26 mouse cellular contexts compared by ENCODE assay signal in the genomic region with DNA sequence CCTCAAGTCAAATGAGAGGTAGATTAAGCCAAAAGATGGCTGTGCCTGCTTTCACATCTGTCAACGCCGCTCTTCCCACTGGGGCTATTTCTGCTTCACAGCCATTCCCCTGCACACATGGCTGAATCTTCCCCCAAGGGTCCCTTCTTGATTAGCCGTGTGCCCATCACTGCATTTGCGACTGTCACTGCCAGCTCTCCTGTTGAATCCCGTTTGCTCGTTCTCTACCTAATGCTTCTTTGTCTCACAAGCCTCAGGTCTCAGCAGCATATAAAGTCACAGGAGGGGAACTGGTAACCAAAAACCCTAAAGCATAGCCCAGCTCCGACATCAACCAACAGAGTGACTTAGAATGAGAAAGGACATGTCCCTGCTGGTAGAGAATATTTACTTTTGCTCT. TPM values are rescaled to one million over a fixed set of nuclear protein-coding genes. Genes with fewer than 3 reads are reported as not detected.
DNase-seq lines count a peak whose midpoint lies in the region; ATAC-seq lines count a peak whose summit lies in the region.
"Had no signal": no experiment of that assay in that cellular context is flagged by ENCODE, and none has a peak within 500 bp of the region (broad histone marks: within the 10 kb centered on the region; RNA-seq: fewer than 3 reads in every experiment).

No protein-coding gene starts in this region.

- H3K4me2 ChIP-seq in embryonic facial prominence, embryonic 14.5 days (ENCODE audit: low read depth, low read length), result no peak overlapping the region
- no peak overlapping the region for H3K4me2 ChIP-seq in neural tube, embryonic 13.5 days
- H3K4me2 ChIP-seq: embryonic facial prominence, embryonic 15.5 days; heart, embryonic 12.5 days; intestine, embryonic 15.5 days had no signal

- WGBS in embryonic facial prominence, embryonic 14.5 days, result 52% methylated on average over 7 of the region's 7 CpGs
- 67% methylated on average over 7 of the region's 7 CpGs for WGBS in embryonic facial prominence, embryonic 10.5 days
- WGBS in neural tube, embryonic 13.5 days, result 42% methylated on average over 7 of the region's 7 CpGs

- no peaks in the 10 kb centered on the region for H3K4me1 ChIP-seq in embryonic facial prominence, embryonic 14.5 days (ENCODE audit: control insufficient read depth, insufficient read depth, low read length)
- no peaks in the 10 kb centered on the region for H3K4me1 ChIP-seq in embryonic facial prominence, embryonic 10.5 days
- peaks cover 10% of the 10 kb centered on the region for H3K4me1 ChIP-seq in neural tube, embryonic 13.5 days (replicated peaks)
- H3K4me1 ChIP-seq: embryonic facial prominence, embryonic 15.5 days; forebrain, embryonic 10.5 days; heart, embryonic 12.5 days; intestine, embryonic 15.5 days had no signal

- intact Hi-C loops in left cerebral cortex, postnatal 4 days (cut with DNase I), result no loop called here
- intact Hi-C loops in left cerebral cortex, postnatal 36 days (cut with DNase I), result no loop called here

- H3K4me3 ChIP-seq in embryonic facial prominence, embryonic 14.5 days (ENCODE audit: low read depth, low read length), result no peak overlapping the region
- no peak overlapping the region for H3K4me3 ChIP-seq in embryonic facial prominence, embryonic 10.5 days
- no peak overlapping the region for H3K4me3 ChIP-seq in neural tube, embryonic 13.5 days
- H3K4me3 ChIP-seq: embryonic facial prominence, embryonic 15.5 days; erythroblast, embryonic 14.5 days; forebrain, embryonic 10.5 days; gastrocnemius, adult 2 months; heart, embryonic 12.5 days; intestine, embryonic 15.5 days had no signal

- no peak for ATAC-seq in embryonic facial prominence, embryonic 14.5 days (ENCODE audit: low read depth)
- ATAC-seq in neural tube, embryonic 13.5 days (ENCODE audit: low read depth), result peak; percentile 61; the same call in 1 of the 2 replicates
- ATAC-seq: forebrain, embryonic 14.5 days; intestine, embryonic 15.5 days had no signal

- H3K9ac ChIP-seq in embryonic facial prominence, embryonic 14.5 days (ENCODE audit: low read depth, low read length), result no peak overlapping the region
- no peak overlapping the region for H3K9ac ChIP-seq in neural tube, embryonic 13.5 days
- H3K9ac ChIP-seq: embryonic facial prominence, embryonic 15.5 days; heart, embryonic 12.5 days; intestine, embryonic 15.5 days had no signal

- no peaks in the 10 kb centered on the region for H3K36me3 ChIP-seq in embryonic facial prominence, embryonic 14.5 days (ENCODE audit: control insufficient read depth, insufficient read depth, low read length)
- no peaks in the 10 kb centered on the region for H3K36me3 ChIP-seq in embryonic facial prominence, embryonic 10.5 days (replicated peaks)
- H3K36me3 ChIP-seq in neural tube, embryonic 13.5 days, result no peaks in the 10 kb centered on the region
- H3K36me3 ChIP-seq: embryonic facial prominence, embryonic 15.5 days; forebrain, embryonic 10.5 days; heart, embryonic 12.5 days; intestine, embryonic 15.5 days had no signal

- DNase-seq in embryonic facial prominence, embryonic 14.5 days (ENCODE audit: low spot score), result peak; percentile 21
- no peak for DNase-seq in embryonic facial prominence, embryonic 10.5 days (ENCODE audit: low spot score)
- DNase-seq in left cerebral cortex, postnatal 4 days, result peak; percentile 7
- DNase-seq in left cerebral cortex, postnatal 36 days (ENCODE audit: low spot score in 2 of 2), result no peak
- no peak for DNase-seq in neural tube, embryonic 10.5 days (ENCODE audit: extremely low spot score, low spot score)
- peak; percentile 11 for DNase-seq in retina, postnatal 7 days (ENCODE audit: low read depth, low spot score)
- no peak for DNase-seq in ovary, postnatal 36 days (ENCODE audit: low spot score)
- DNase-seq: adrenal gland, postnatal 10 days; cerebellum, adult 11-12 months; cerebellum, adult 9-10 months; cerebellum, postnatal 36 days; gastrocnemius, adult 2 months; gastrocnemius, postnatal 25 days had no signal

- no peak overlapping the region for H3K27ac ChIP-seq in embryonic facial prominence, embryonic 14.5 days (replicated peaks; ENCODE audit: low read depth, low read length)
- no peak overlapping the region for H3K27ac ChIP-seq in embryonic facial prominence, embryonic 10.5 days (replicated peaks)
- no peak overlapping the region for H3K27ac ChIP-seq in neural tube, embryonic 13.5 days (replicated peaks)
- H3K27ac ChIP-seq: embryonic facial prominence, embryonic 15.5 days; forebrain, embryonic 10.5 days; gastrocnemius, adult 2 months; intestine, embryonic 15.5 days had no signal

- no peaks in the 10 kb centered on the region for H3K9me3 ChIP-seq in embryonic facial prominence, embryonic 14.5 days (ENCODE audit: control insufficient read depth, low read length)
- H3K9me3 ChIP-seq in embryonic facial prominence, embryonic 10.5 days, result peaks cover 2% of the 10 kb centered on the region; the same call in 1 of the 2 replicates
- H3K9me3 ChIP-seq in neural tube, embryonic 13.5 days, result peaks cover 5% of the 10 kb centered on the region; the same call in 1 of the 2 replicates
- H3K9me3 ChIP-seq: embryonic facial prominence, embryonic 15.5 days; intestine, embryonic 15.5 days had no signal

- H3K27me3 ChIP-seq in embryonic facial prominence, embryonic 14.5 days (replicated peaks; ENCODE audit: control insufficient read depth, insufficient read depth, low read length), result no peaks in the 10 kb centered on the region
- no peaks in the 10 kb centered on the region for H3K27me3 ChIP-seq in embryonic facial prominence, embryonic 10.5 days (replicated peaks; ENCODE audit: low read depth, poor library complexity, severe bottlenecking)
- H3K27me3 ChIP-seq in neural tube, embryonic 13.5 days, result no peaks in the 10 kb centered on the region
- H3K27me3 ChIP-seq: embryonic facial prominence, embryonic 15.5 days; heart, embryonic 12.5 days; intestine, embryonic 15.5 days had no signal

RNA-seq across cellular contexts. Expression of gene Prr30, which starts 45.6 kb away (rescaled TPM):
- not detected in 2 replicates for polyA plus RNA-seq in embryonic facial prominence, embryonic 14.5 days (2014; fragmentation: Nextera tagmentation; extraction: Ambion mirVana)
- not detected in 2 replicates for polyA plus RNA-seq in embryonic facial prominence, embryonic 10.5 days (2016; fragmentation: Nextera tagmentation; extraction: Ambion mirVana)
- not detected for total RNA-seq in left cerebral cortex, postnatal 4 days (2021)
- total RNA-seq in left cerebral cortex, postnatal 36 days (2021), result not detected
- polyA plus RNA-seq in neural tube, embryonic 13.5 days (2015; fragmentation: Nextera tagmentation; extraction: Ambion mirVana), result not detected in 2 replicates
- total RNA-seq: adrenal gland, postnatal 10 days; gastrocnemius, adult 2 months; gastrocnemius, postnatal 25 days; granulocyte monocyte progenitor cell, adult 5-6 weeks; heart, adult 8-10 months; heart, postnatal 25 days; MEL had no signal
- polyA plus RNA-seq: C2C12; embryonic facial prominence, embryonic 15.5 days; erythroblast, embryonic 14.5 days; forebrain, embryonic 10.5 days; forebrain, embryonic 14.5 days; heart, embryonic 12.5 days; heart, embryonic 16.5 days; intestine, embryonic 15.5 days had no signal

Comparison
In these comparisons a context has a peak if more than half of its experiments do, and no peak if none do; other contexts are left out.
1. DNase-seq: peak in embryonic facial prominence, embryonic 14.5 days (single experiment), left cerebral cortex, postnatal 4 days (single experiment) and retina, postnatal 7 days (single experiment); none in embryonic facial prominence, embryonic 10.5 days (single experiment), left cerebral cortex, postnatal 36 days (0 of 2), neural tube, embryonic 10.5 days (single experiment) and ovary, postnatal 36 days (single experiment).